Mouse (Mus musculus) ovary, postnatal 10 days (tissue): ENCODE measurements at regions not wholly inside any gene's neighbourhood (a gene's known extent, or its start where the extent isn't known, plus 50 kb on each side); places are given as distances from the start of the nearest gene placed in this dataset.
"Not testable (repeated sequence)": the region's sequence is repeated elsewhere in the genome, so short reads cannot be mapped to it uniquely, and the experiment has no call there.

Source experiments
- DNase-seq: peaks from one replicate; pipeline ENCODE4 v3.0.0; 2022; ENCODE audit warnings: low spot score

GRCm38 (mm10) chr5:148820476-148820875 is 108.6 kb downstream of the Katnal1 start:
- DNase-seq: no peak

- no peak for DNase-seq
Observed at GRCm38 (mm10) chr5:148819423-148819822, 109.7 kb downstream of the Katnal1 start.

GRCm38 (mm10) chr5:148818746-148819145 is 110.4 kb downstream of the Katnal1 start:
- no peak for DNase-seq

- no peak for DNase-seq
Observed at GRCm38 (mm10) chr5:148812840-148813239, 116.3 kb downstream of the Katnal1 start.

- no peak for DNase-seq
Observed at GRCm38 (mm10) chr5:148812016-148812415, 117.1 kb downstream of the Katnal1 start.

GRCm38 (mm10) chr5:148809485-148809884 is 119.6 kb downstream of the Katnal1 start:
- DNase-seq: no peak

GRCm38 (mm10) chr5:148809055-148809454 is 120.1 kb downstream of the Katnal1 start:
- DNase-seq: no peak

GRCm38 (mm10) chr5:148808426-148808825 is 120.7 kb downstream of the Katnal1 start:
- DNase-seq: no peak

- DNase-seq: no peak
Observed at GRCm38 (mm10) chr5:148807612-148808011, 121.5 kb downstream of the Katnal1 start.

GRCm38 (mm10) chr5:148805030-148805429 is 124.1 kb downstream of the Katnal1 start:
- DNase-seq: no peak

GRCm38 (mm10) chr5:148803772-148804171 is 125.3 kb downstream of the Katnal1 start:
- no peak for DNase-seq

GRCm38 (mm10) chr5:148802720-148803119 is 126.4 kb downstream of the Katnal1 start:
- DNase-seq: no peak

- no peak for DNase-seq
Observed at GRCm38 (mm10) chr5:148798541-148798940, 130.6 kb downstream of the Katnal1 start.

GRCm38 (mm10) chr5:148796072-148796471 is 133.0 kb downstream of the Katnal1 start:
- DNase-seq: no peak

- DNase-seq: peak; percentile 53
Observed at GRCm38 (mm10) chr5:148794465-148794864, 134.7 kb downstream of the Katnal1 start.

- DNase-seq: peak; percentile 83
Observed at GRCm38 (mm10) chr5:148792736-148793440, 136.2 kb downstream of the Katnal1 start.

GRCm38 (mm10) chr5:148791651-148792050 is 137.5 kb downstream of the Katnal1 start:
- no peak for DNase-seq

GRCm38 (mm10) chr5:148790343-148790742 is 138.8 kb downstream of the Katnal1 start:
- DNase-seq: not testable (repeated sequence)

GRCm38 (mm10) chr5:148789823-148790222 is 139.3 kb downstream of the Katnal1 start:
- DNase-seq: no peak

- no peak for DNase-seq
Observed at GRCm38 (mm10) chr5:148789147-148789566, 140.0 kb downstream of the Katnal1 start.

GRCm38 (mm10) chr5:148788690-148789089 is 140.4 kb downstream of the Katnal1 start:
- DNase-seq: no peak

GRCm38 (mm10) chr5:148787270-148787669 is 141.8 kb downstream of the Katnal1 start:
- no peak for DNase-seq

- DNase-seq: not testable (repeated sequence)
Observed at GRCm38 (mm10) chr5:148781076-148781475, 148.0 kb downstream of the Katnal1 start.
